Mouse (Mus musculus): ENCODE measurements around the gene Epb41l4b. TPM values are rescaled to one million over a fixed set of nuclear protein-coding genes. Genes with fewer than 3 reads are reported as not detected.

Epb41l4b gene
- polyA plus RNA-seq (2015; fragmentation: Nextera tagmentation; extraction: Ambion mirVana), result 3.6 and 4.0 TPM in 2 replicates

GRCm38 (mm10) chr4:57143026-57143937 is at the start of gene Epb41l4b:
TSS of gene Epb41l4b (minus strand) at chr4:57143437.
- Histone ChIP-seq H3K4me3 (peak within 1 kb of the TSS; percentile 61), H3K27me3 (peaks cover 20% of the 10 kb centered on the region), H3K9ac (peak within 1 kb of the TSS; percentile 69), H3K36me3 (no peaks in the 10 kb centered on the region), H3K4me2 (peak within 1 kb of the TSS; percentile 97), H3K27ac (peak within 1 kb of the TSS; percentile 63; the same call in 1 of the 2 replicates), H3K4me1 (peaks cover 39% of the 10 kb centered on the region), H3K9me3 (no peaks in the 10 kb centered on the region)
- under 1% methylated on average over 75 of the region's 142 CpGs for WGBS
- peak; percentile 69 for ATAC-seq (ENCODE audit: insufficient number of reproducible peaks, low FRiP score, low TSS enrichment, low read depth)

GRCm38 (mm10) chr4:57191543-57192283 is 48.5 kb upstream of the Epb41l4b start:
- no peaks in the 10 kb centered on the region for H3K4me1 ChIP-seq
- WGBS, result 65% methylated on average over 9 of the region's 9 CpGs
- H3K36me3 ChIP-seq, result 0 out of 2 replicates have a peak, but pooled peaks cover 3% of the 10 kb centered on the region
- H3K9me3 ChIP-seq, result no peaks in the 10 kb centered on the region
- no peak overlapping the region for H3K4me2 ChIP-seq
- no peak overlapping the region for H3K27ac ChIP-seq
- no peaks in the 10 kb centered on the region for H3K27me3 ChIP-seq
- no peak overlapping the region for H3K9ac ChIP-seq
- no peak for ATAC-seq (ENCODE audit: insufficient number of reproducible peaks, low FRiP score, low TSS enrichment, low read depth)
- H3K4me3 ChIP-seq, result no peak overlapping the region

- H3K27ac ChIP-seq, result no peak overlapping the region
- no peak overlapping the region for H3K4me2 ChIP-seq
- 0 out of 2 replicates have a peak, but pooled peaks cover 3% of the 10 kb centered on the region for H3K36me3 ChIP-seq
- WGBS, result 80% methylated on average over 2 of the region's 2 CpGs
- no peaks in the 10 kb centered on the region for H3K27me3 ChIP-seq
- H3K4me1 ChIP-seq, result peaks cover 4% of the 10 kb centered on the region; the same call in 1 of the 2 replicates
- H3K9ac ChIP-seq, result no peak overlapping the region
- H3K9me3 ChIP-seq, result no peaks in the 10 kb centered on the region
- no peak overlapping the region for H3K4me3 ChIP-seq
- ATAC-seq (ENCODE audit: insufficient number of reproducible peaks, low FRiP score, low TSS enrichment, low read depth), result no peak
Observed at GRCm38 (mm10) chr4:57189881-57190280, 46.6 kb upstream of the Epb41l4b start.

GRCm38 (mm10) chr4:57186035-57186434 is 42.8 kb upstream of the Epb41l4b start:
- Histone ChIP-seq H3K27me3 (no peaks in the 10 kb centered on the region), H3K4me2 (no peak overlapping the region), H3K4me1 (peaks cover 4% of the 10 kb centered on the region; the same call in 1 of the 2 replicates), H3K9ac (no peak overlapping the region), H3K36me3 (no peaks in the 10 kb centered on the region), H3K27ac (no peak overlapping the region), H3K4me3 (no peak overlapping the region), H3K9me3 (no peaks in the 10 kb centered on the region)
- no peak for ATAC-seq (ENCODE audit: insufficient number of reproducible peaks, low FRiP score, low TSS enrichment, low read depth)
- 23% methylated on average over 6 of the region's 6 CpGs for WGBS

GRCm38 (mm10) chr4:57185462-57185861 is 42.2 kb upstream of the Epb41l4b start:
- no peak overlapping the region for H3K4me3 ChIP-seq
- WGBS, result 81% methylated on average over 8 of the region's 8 CpGs

GRCm38 (mm10) chr4:57183493-57183892 is 40.3 kb upstream of the Epb41l4b start:
- ATAC-seq (ENCODE audit: insufficient number of reproducible peaks, low FRiP score, low TSS enrichment, low read depth), result no peak
- no peaks in the 10 kb centered on the region for H3K27me3 ChIP-seq
- 51% methylated on average over 4 of the region's 4 CpGs for WGBS
- H3K36me3 ChIP-seq, result no peaks in the 10 kb centered on the region
- no peak overlapping the region for H3K27ac ChIP-seq
- no peak overlapping the region for H3K9ac ChIP-seq
- H3K4me2 ChIP-seq, result no peak overlapping the region
- H3K4me1 ChIP-seq, result peaks cover 4% of the 10 kb centered on the region; the same call in 1 of the 2 replicates
- H3K9me3 ChIP-seq, result no peaks in the 10 kb centered on the region
- no peak overlapping the region for H3K4me3 ChIP-seq

More at GRCm38 (mm10) chr4:57185462-57185861, 42.2 kb upstream of the Epb41l4b start:
- no peak for ATAC-seq (ENCODE audit: insufficient number of reproducible peaks, low FRiP score, low TSS enrichment, low read depth)
- Histone ChIP-seq H3K4me1 (peaks cover 4% of the 10 kb centered on the region; the same call in 1 of the 2 replicates), H3K9me3 (no peaks in the 10 kb centered on the region), H3K9ac (no peak overlapping the region), H3K36me3 (no peaks in the 10 kb centered on the region), H3K27ac (no peak overlapping the region), H3K27me3 (no peaks in the 10 kb centered on the region), H3K4me2 (no peak overlapping the region)

- Histone ChIP-seq H3K4me2 (no peak overlapping the region), H3K9ac (no peak overlapping the region), H3K27me3 (no peaks in the 10 kb centered on the region), H3K36me3 (no peaks in the 10 kb centered on the region), H3K27ac (no peak overlapping the region), H3K4me3 (no peak overlapping the region), H3K4me1 (peaks cover 4% of the 10 kb centered on the region; the same call in 1 of the 2 replicates), H3K9me3 (no peaks in the 10 kb centered on the region)
- no peak for ATAC-seq (ENCODE audit: insufficient number of reproducible peaks, low FRiP score, low TSS enrichment, low read depth)
- WGBS, result 62% methylated on average over 1 of the region's 1 CpGs
Observed at GRCm38 (mm10) chr4:57181538-57181937, 38.3 kb upstream of the Epb41l4b start.

GRCm38 (mm10) chr4:57178881-57179280 is 35.6 kb upstream of the Epb41l4b start:
- Histone ChIP-seq H3K9ac (no peak overlapping the region), H3K4me1 (no peaks in the 10 kb centered on the region), H3K4me3 (no peak overlapping the region), H3K36me3 (no peaks in the 10 kb centered on the region), H3K27ac (no peak overlapping the region), H3K9me3 (no peaks in the 10 kb centered on the region), H3K27me3 (no peaks in the 10 kb centered on the region), H3K4me2 (no peak overlapping the region)
- 67% methylated on average over 4 of the region's 4 CpGs for WGBS
- ATAC-seq (ENCODE audit: insufficient number of reproducible peaks, low FRiP score, low TSS enrichment, low read depth), result no peak

- Histone ChIP-seq H3K27me3 (no peaks in the 10 kb centered on the region), H3K4me1 (0 out of 2 replicates have a peak, but pooled peaks cover 9% of the 10 kb centered on the region), H3K36me3 (no peaks in the 10 kb centered on the region), H3K4me2 (no peak overlapping the region), H3K27ac (no peak overlapping the region), H3K4me3 (no peak overlapping the region), H3K9me3 (no peaks in the 10 kb centered on the region), H3K9ac (no peak overlapping the region)
- ATAC-seq (ENCODE audit: insufficient number of reproducible peaks, low FRiP score, low TSS enrichment, low read depth), result no peak
- 64% methylated on average over 10 of the region's 10 CpGs for WGBS
Observed at GRCm38 (mm10) chr4:57175329-57175728, 32.1 kb upstream of the Epb41l4b start.

- WGBS, result 58% methylated on average over 8 of the region's 8 CpGs
- H3K27me3 ChIP-seq, result no peaks in the 10 kb centered on the region
- no peak for ATAC-seq (ENCODE audit: insufficient number of reproducible peaks, low FRiP score, low TSS enrichment, low read depth)
- no peak overlapping the region for H3K4me3 ChIP-seq
- no peak overlapping the region for H3K4me2 ChIP-seq
- H3K9ac ChIP-seq, result no peak overlapping the region
- H3K9me3 ChIP-seq, result no peaks in the 10 kb centered on the region
- H3K36me3 ChIP-seq, result no peaks in the 10 kb centered on the region
- H3K27ac ChIP-seq, result no peak overlapping the region
- H3K4me1 ChIP-seq, result peaks cover 9% of the 10 kb centered on the region; the same call in 1 of the 2 replicates
Observed at GRCm38 (mm10) chr4:57172861-57173260, 29.6 kb upstream of the Epb41l4b start.

- Histone ChIP-seq H3K4me3 (no peak overlapping the region), H3K36me3 (no peaks in the 10 kb centered on the region), H3K4me2 (no peak overlapping the region), H3K27ac (0 out of 2 replicates have a peak overlapping the region, but pooled peaks have one; percentile 11), H3K9ac (no peak overlapping the region), H3K9me3 (no peaks in the 10 kb centered on the region), H3K27me3 (no peaks in the 10 kb centered on the region), H3K4me1 (peaks cover 14% of the 10 kb centered on the region)
- no peak for ATAC-seq (ENCODE audit: insufficient number of reproducible peaks, low FRiP score, low TSS enrichment, low read depth)
- WGBS, result 41% methylated on average over 5 of the region's 5 CpGs
Observed at GRCm38 (mm10) chr4:57171817-57172216, 28.6 kb upstream of the Epb41l4b start.
